In genomic region chr17:25869954-25870353, GRCm38 (mm10) we compare ENCODE assay signal across 27 mouse cellular contexts.
"Had no signal": no experiment of that assay in that cellular context is flagged by ENCODE, and none has a peak within 500 bp of the region (broad histone marks: within the 10 kb centered on the region; RNA-seq: fewer than 3 reads in every experiment).

No protein-coding gene starts in this region.

- H3K4me3 ChIP-seq: heart, embryonic 15.5 days; hindbrain, embryonic 10.5 days; hindbrain, embryonic 12.5 days; hindbrain, embryonic 13.5 days; hindbrain, embryonic 15.5 days; intestine, embryonic 15.5 days; kidney, embryonic 15.5 days; layer of hippocampus, adult 2 months; left cerebral cortex, adult 2 months had no signal

- H3K27me3 ChIP-seq: heart, embryonic 15.5 days; hindbrain, embryonic 12.5 days; hindbrain, embryonic 15.5 days; intestine, embryonic 15.5 days; kidney, embryonic 15.5 days had no signal

- H3K9me3 ChIP-seq: heart, embryonic 15.5 days; hindbrain, embryonic 10.5 days; hindbrain, embryonic 12.5 days; hindbrain, embryonic 13.5 days; hindbrain, embryonic 15.5 days; intestine, embryonic 15.5 days; kidney, embryonic 15.5 days had no signal

- H3K9ac ChIP-seq: heart, embryonic 15.5 days; hindbrain, embryonic 12.5 days; hindbrain, embryonic 13.5 days; hindbrain, embryonic 14.5 days; hindbrain, embryonic 15.5 days; intestine, embryonic 15.5 days; kidney, embryonic 15.5 days had no signal

- DNase-seq: heart, postnatal 10 days; heart, postnatal 14 days; heart, postnatal 36 days; heart, postnatal 4 days; kidney, adult 11 months; kidney, adult 18-20 months; kidney, adult 2 months; kidney, adult 8-10 months; kidney, postnatal 10 days; kidney, postnatal 14 days; kidney, postnatal 25 days; kidney, postnatal 36 days; kidney, postnatal 4 days; layer of hippocampus, adult 9-11 months; layer of hippocampus, postnatal 36 days had no signal

- H3K27ac ChIP-seq: heart, embryonic 15.5 days; hindbrain, embryonic 10.5 days; hindbrain, embryonic 12.5 days; hindbrain, embryonic 13.5 days; hindbrain, embryonic 14.5 days; hindbrain, embryonic 15.5 days; hindbrain, postnatal 0 days; intestine, embryonic 15.5 days; kidney, embryonic 15.5 days; kidney, postnatal 0 days; layer of hippocampus, adult 2 months; left cerebral cortex, adult 2 months had no signal

- H3K36me3 ChIP-seq: heart, embryonic 15.5 days; hindbrain, embryonic 10.5 days; hindbrain, embryonic 12.5 days; hindbrain, embryonic 13.5 days; hindbrain, embryonic 15.5 days; intestine, embryonic 15.5 days; kidney, embryonic 15.5 days had no signal
